Mouse (Mus musculus) neural tube, embryonic 10.5 days (tissue): ENCODE measurements around the gene Kcnc1.

Experiments used
- DNase-seq: peaks from one replicate; pipeline ENCODE4 v3.0.0-alpha.2; 2017; ENCODE audit warnings: low spot score; ENCODE audit errors: extremely low spot score

The Kcnc1 gene

DNA sequence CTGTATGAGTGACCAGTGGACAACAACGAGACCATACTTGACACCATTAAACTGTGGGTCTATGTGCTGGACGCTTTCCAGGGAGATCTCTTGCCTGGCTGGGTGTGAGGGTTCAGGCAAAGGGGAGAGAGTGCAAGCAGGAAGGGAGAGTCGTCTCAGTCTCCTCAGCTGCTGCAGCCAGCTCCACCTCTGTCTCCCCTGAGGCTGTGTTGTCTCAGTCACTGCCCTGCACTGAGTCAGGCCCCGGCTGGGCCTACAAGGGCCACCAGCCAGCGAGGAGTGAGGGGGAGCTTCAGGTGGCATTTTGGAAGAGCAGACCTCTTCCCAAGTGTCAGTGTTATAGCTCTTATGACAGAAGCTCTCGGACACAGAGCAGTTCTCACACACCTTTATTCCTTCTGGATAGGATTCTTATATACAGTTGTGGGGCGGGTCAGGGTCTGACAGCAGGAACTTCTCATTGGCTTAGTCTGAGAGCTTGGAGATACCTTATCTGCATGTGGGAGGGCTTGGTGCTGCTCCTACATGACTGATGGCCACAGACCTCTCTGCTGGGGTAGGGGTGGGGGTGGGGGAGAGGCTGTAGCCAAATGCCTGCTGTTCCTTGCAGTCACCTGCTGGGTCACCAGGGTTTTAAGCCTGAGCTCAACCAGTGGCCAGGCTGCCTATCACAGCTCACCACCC is 74.9 kb downstream of the Kcnc1 start:
- no peak for DNase-seq

DNA sequence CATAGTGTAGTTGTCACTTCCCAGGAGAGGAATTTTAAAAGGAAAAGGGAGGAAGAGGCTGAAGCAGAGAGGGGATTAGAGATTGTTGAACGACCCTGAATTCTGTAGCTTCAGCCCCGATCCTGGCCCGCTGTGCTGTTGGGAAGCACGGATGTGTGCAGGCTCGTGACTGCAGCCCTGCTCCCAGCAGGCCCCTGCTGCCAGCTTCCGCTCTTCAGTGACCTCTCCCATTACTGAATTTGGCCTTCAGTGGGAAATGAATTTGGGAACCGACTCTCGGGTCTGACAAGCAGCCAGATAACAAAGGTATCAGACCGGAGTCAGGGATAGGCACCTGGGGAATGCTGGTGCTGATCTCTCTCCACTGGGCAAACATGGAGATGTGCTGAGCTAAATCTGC is 76.8 kb downstream of the Kcnc1 start:
- no peak for DNase-seq

DNA sequence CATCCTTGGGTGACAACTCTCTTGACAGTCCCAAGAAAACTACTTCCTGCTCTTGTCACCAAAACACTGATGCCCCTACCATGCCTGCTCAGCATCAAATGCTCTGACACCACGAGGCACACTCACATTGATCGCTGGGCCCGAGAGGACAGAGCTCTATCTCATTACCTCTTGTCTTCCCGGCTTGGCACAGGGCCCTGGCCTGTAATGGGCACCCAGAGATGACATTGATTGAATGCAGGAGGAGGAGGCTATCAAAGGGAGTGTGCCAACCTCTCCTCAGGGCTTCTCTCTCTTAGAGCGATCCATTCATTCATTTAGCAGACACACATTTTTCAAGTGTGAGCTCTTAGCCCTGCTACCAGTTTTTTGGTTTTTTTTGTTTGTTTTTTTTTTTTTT is 79.2 kb downstream of the Kcnc1 start:
- DNase-seq = no peak

DNA sequence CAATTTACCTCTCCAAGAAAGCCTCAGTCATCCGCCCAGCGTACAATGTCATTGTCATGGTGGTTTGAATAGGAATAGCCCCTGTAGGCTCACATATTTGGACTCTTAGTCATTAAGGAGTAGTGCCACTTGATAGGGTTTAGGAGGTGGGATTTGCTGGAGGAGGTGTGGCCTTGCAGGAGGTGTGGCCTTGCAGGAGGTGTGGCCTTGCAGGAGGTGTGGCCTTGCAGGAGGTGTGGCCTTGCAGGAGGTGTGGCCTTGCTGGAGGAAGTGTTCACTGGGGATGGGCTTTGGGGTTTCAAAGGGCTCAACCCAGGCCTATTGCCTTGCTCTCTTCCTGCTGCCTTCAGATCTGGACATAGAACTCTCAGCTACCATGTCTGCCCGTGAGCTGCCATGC is 81.2 kb downstream of the Kcnc1 start:
- DNase-seq = no peak

DNA sequence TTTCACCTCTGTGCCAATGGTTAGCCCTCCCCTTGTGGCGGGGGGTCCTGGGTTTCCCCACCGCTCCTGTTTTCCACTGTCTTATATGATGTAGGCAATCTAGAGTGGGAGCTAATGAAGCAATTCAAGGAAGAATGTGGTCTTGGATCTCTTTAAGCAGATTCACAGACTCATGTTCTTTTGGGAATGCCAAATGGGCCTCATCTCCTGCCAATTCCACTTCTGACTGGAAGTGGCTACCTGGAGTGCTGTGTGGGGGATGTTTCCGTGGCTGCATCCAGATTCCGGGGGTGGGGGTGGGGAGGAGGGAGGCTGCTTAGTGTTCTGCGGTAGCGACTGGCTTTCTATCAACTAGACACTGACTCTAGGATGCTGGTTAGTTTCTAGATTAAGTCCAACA is 83.5 kb downstream of the Kcnc1 start:
- DNase-seq = no peak

DNA sequence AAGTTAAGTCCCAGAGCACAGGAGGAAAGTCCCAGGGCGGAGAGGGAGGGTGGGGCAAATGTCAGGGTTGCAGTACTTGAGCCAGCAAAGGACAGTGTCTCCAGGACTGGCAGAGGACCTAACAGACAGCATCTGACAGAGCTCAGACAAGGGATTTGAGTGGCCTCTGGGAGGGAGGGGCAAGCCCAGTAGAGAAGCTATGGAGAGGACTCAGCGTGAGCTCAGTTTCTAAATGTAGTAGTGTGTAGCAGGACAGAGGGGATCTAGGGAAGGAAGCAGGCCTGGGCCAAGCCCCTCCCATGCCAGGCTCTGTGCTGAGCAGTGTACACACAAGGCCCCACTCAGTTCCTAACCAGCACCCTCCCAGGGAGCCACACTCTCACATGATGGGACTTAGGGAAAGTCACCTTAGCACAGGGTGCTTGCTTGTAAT is 85.8 kb downstream of the Kcnc1 start:
- no peak for DNase-seq

DNA sequence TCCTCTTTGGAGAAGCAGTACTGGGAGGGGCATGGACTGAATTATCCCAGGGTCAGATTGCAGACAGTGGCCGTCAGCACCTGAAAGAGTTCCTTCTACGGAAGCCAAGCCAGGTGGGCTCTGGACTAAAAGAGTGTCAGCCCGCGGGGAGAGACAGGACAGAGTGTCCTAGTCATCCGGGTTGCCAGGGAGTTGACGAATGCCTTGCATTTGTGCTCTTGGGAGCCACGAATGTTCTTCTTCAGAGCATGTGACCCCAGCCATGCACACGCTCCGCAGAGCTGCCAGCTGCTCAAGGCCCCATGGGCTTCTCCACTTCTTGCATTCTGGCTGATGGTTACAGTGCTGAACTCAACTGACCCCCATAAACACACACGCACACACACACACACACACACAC is 86.8 kb downstream of the Kcnc1 start:
- no peak for DNase-seq

DNA sequence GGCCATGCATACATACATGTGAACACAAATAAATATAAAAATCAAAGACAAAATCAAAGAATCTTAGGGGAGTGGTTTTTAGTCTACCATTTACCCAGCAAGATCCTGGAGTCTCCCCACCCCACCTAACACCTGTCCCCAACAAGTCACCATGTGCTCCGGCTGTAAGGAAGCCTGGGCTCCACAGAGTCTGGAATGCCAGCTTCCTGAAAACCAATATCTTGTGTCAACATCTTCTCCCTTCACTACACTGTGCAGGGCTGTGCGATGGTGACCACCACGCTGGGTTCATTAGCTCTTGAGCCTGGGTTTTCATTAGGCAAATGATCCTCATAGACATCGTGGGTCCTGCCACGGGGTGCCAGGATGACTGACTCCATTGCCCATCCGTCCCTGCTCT is 87.9 kb downstream of the Kcnc1 start:
- DNase-seq = no peak

DNA sequence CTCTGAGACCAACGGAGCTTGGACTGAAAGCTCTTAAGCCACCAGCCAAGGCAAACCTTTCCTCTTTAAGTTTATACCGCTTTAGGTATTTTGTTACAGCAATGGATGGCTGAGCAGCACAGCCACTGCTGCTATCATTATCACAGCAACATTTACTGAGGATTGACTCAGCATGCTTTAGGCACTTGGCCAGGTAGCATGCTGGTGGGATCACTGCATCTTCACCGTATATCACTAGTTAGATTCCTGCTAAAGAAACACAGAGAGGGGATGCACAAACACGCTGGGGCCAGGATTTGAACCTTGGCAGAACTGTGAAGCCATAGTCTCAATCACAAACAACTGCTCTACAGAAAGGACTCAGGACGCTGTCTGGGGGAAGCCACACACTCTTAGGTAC is 90.5 kb downstream of the Kcnc1 start:
- DNase-seq = no peak

DNA sequence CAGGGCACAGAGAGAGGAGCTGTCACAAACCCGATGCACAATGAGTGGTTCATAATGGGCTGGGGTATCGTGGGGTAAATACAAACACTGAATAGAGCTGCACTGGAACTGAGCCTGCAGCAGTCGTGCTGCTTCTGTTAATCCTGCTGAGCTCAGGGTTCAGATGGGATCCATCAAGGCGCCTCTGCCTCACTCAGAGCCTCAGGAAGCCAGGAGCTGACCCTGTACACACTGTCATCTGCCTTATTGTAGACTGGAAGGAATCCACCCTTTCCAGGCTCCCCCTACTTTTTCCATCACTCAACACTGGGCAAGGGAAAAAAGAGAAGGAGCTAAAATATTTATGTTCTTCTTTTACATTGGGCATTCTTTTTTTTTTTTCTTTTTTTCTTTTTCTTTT is 91.1 kb downstream of the Kcnc1 start:
- DNase-seq = no peak
